Mouse (Mus musculus) megakaryocyte, embryonic 14.5 days (primary cell): ENCODE measurements around the gene Uspl1.

Experiments
- FLI1 ChIP-seq: IDR thresholded peaks from 2 replicates; pipeline ENCODE4 v1.6.1; 2012; ENCODE audit warnings: low read length, inconsistent platforms, mixed read lengths
- GATA1 ChIP-seq: IDR thresholded peaks from 3 replicates; pipeline ENCODE4 v1.6.1; 2012; ENCODE audit warnings: mixed read lengths, low read length, inconsistent platforms, borderline replicate concordance

GRCm38 (mm10) chr5:149198782-149199181 is 14.6 kb downstream of the Uspl1 start:
- TF ChIP-seq FLI1 (no peak), GATA1 (no peak)
